Mouse (Mus musculus): ENCODE data around the gene Zfp428. TPM values are rescaled to one million over a fixed set of nuclear protein-coding genes. Genes with fewer than 3 reads are reported as not detected.

Gene Zfp428
- total RNA-seq (2021): 10 to 100 TPM; 11.5 to 13.8 TPM

DNA sequence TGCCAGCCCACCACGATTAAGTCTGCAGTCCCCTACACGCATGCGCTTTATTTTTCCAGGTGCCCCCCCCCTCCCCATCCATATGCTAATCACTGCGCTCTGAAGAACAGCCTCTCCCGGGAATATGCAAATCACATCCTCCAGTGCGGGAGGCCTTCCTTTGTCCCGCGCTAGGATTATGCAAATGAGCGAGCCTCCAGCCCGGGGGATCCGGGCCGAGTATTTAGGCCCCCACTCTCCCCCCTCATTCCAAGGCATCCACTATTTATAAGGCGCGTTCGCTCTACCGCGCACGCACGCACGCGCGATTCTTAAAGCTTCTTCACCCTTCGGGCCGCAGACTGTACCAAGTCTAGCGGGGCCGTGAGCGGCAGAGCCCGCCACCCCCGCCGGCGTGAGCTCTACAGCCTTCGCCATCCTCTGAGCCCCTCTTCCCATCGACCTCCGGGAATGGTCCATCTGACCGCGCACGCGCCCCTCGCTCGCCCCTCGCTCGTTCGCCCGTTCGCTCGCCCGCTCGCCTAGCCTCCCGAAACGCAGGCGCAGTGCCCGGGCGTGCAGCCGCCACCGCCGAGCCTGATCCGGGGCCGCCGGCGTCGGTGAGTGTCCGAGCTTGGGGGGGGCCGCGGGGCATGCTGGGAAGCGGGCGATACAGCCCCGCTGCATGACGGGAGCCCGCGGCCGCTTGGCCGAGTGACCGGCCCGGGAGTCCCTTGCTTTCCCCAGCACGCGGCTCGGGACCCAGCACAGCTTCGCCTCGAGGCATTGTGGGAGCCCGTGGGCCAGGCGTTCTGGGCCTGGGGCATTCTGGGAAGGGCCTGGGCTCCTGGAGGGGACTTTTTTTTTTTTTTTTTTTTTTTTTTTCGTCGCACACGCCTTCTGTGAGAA, at the start of gene Zfp428:
Gene Zfp428, plus strand, starts transcription at position 169 of the 888 bp plus-strand sequence.
- intact Hi-C loops (cut with DNase I): loop anchor here (2.0 to 5.0 kb wide), 4 partner anchors 24 to 65 kb away; partner anchors contain the start of genes Irgq, Pinlyp and Xrcc1
- peak; percentile 87 to 91 for DNase-seq

GRCm38 (mm10) chr7:24457726-24458370, 49.0 kb upstream of the Zfp428 start:
- DNase-seq: no peak
- intact Hi-C loops (cut with DNase I): no loop called here

- intact Hi-C loops (cut with DNase I): no loop called here
Observed at GRCm38 (mm10) chr7:24459440-24459839, 47.4 kb upstream of the Zfp428 start.

DNA sequence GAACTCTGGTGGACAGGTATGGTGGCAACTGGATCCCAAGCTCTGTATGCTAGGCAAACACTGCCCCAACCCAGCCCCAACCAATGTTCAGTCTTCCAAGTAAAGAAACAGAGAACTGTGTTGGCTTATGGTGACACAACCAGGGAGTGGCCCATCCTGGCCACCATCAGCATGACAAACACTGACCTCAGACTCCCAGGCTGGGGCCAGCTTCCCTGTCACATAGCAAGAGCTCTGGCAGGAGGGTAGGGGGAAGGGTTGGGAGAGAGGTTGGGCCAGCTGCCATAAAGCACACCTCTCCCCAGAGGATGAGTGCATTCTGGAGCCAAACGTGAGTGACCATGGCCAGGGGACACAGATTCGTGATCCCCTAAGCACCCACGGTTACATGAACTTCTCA, 47.0 kb upstream of the Zfp428 start:
- DNase-seq: peak; percentile 36 to 43
- intact Hi-C loops (cut with DNase I): no loop called here

More at GRCm38 (mm10) chr7:24459440-24459839, 47.4 kb upstream of the Zfp428 start:
- DNase-seq: no peak

DNA sequence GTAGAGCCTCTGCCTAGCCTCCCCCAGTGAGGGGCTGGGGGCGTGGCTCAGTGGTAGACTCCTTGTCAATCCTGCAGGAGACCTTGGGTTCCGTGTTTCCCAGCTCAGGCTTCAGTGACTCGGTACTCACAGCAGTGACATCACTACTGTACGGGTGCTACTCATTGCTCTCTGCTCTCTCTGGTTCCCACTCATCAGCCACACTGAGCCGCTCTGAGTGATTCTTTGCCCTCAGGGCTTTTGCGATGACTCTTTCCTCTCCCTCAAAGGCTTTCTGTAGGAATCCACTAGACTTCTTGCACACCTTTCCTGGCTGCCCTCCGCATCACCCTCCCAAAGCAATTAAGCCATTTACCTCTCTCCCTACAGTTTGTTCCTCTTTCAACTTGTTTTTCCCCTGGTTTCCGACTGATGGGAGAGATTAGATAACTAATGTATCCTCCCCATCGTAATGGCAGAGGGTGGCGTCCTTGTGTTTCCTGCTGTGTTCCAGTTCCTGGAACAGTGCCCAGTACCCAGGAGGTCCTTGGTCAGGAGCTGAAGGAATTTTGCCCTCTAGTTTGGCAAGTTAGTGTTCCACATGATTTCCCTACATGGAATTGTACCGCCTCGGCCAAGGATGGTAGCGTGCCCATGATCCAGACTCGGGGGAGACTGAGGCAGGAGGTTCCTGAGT, 45.3 kb upstream of the Zfp428 start:
- intact Hi-C loops (cut with DNase I): no loop called here
- no peak for DNase-seq

DNA sequence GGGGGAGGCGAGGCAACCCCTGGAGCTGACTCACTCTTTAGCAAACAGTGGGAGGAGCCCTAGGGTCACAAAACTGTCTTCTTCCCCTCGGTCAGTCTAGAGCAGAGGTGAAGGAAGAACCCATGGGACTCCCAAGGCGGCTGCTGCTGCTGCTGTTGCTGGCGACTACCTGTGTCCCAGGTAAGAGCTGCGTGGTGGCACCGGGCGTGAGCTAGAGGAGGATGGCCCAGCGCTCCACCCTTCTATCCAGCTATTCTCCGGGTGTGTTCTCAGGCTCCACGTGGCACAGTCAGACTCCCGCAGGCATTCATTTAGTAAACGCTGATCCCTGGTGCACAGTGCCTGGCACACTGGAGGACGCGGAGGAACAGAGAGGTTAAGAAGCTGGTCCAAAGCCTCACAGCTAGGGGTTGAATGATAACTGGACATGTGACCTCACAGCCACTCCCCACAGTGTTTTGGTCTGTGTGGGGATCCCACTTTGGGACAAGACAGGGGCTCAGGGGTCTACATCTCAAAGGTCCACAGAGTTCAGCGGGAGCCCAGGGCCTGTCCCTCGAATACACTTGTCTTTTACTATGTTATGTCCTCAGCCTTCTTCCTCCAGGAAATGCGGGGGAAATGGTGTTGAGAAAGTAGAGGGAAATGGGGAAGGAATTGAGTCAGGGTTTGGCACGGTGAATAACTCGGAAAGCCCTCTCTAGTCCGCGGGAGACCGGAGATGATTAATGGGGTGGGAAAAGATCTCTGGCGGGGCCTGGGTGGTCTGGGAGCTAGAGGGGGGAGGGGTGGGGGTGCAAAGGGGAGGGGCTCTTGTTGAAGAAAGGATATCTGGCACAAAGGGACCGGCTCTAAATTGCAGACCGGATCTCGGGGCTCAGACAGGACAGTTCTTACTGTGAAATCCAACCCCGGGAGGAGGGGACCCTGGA, 44.2 kb upstream of the Zfp428 start, which contains the start of gene Plaur:
Gene Plaur, plus strand, starts transcription at position 97 of the 932 bp plus-strand sequence.
- intact Hi-C loops (cut with DNase I): no loop called here
- peak; percentile 35 to 59 for DNase-seq

DNA sequence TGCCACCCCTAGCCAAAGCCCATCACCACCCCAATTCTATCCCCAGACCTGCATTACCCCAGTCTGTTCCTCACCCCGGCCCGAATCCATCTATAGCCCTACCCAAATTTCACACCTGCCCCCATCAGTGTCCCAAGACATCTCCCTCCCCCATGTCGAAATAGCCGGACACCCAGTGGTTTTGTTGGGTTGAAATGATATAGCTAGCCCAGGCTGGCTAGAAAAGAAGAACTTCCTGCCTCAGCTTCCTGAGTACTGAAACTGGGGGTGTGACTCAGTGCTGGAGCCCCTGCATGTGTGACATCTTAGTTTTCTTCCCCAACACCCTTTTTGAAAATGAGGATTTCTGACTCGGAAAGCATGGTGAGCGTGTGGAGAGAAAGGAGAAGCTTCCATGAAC, 40.0 kb upstream of the Zfp428 start:
- DNase-seq: no peak
- intact Hi-C loops (cut with DNase I): no loop called here

DNA sequence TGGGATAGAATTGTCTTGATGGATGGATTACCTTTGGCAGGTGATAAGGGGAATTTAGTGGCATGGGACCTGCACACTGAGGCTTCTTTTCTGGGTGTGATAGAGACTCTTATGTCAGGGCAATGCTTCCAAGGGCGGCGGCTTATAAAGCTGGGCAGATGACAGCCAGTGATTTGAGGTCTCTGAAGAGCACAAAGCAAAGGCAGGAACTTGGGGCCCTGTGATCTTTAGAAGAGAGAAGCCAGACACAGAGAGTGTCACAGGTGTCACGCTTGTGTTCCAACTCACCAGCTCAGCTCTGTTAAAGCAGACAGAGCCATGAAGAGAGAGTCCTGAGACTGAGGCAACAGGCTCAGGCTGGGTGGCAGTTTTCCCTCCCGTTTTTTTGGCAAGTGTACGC, 38.9 kb upstream of the Zfp428 start:
- DNase-seq: no peak
- intact Hi-C loops (cut with DNase I): no loop called here

DNA sequence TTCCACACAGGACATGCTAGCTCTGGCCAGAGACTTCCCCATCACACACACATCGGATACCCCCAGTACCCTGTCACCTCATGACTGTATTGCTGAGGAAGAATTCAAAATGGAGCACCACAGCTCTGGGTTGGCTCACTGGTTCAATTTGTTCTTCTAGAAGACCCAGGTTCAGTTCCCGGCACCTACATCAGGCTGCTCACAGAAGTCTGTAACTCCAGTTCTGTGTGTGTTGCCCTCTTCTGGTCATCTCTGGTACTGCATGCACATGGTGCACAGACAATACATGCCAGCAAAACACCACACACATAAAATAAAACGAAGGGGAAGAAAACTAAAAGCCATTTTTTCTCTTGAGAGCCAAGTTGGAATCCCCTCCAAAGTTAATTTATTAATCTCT, 37.7 kb upstream of the Zfp428 start:
- no peak for DNase-seq
- intact Hi-C loops (cut with DNase I): no loop called here

DNA sequence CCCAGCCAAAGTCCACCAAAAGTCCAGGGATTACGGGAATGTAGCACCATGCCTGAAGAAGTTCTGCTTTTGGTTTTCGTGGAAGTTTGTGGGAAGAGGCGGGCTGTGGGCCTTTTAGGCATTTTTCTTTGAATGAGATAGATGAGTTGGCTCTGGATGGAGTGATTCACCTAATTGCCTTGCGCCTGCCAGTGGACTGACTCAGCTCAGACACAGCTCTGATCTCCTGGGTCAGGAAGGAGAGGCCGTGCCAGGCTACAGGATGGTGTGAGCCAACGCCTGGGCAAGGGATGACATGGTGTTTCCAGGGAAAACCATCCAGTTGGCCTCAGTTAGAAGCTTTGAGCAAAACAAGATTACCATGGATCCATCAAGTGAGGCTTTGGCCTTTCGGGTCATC, 36.5 kb upstream of the Zfp428 start:
- no peak for DNase-seq
- intact Hi-C loops (cut with DNase I): loop anchor here (5.0 kb wide), 1 partner anchor 77 kb away; the partner anchor contains the start of genes Pinlyp and Xrcc1

GRCm38 (mm10) chr7:24472442-24472841, 34.4 kb upstream of the Zfp428 start:
- DNase-seq: no peak
- intact Hi-C loops (cut with DNase I): loop anchor here (2.0 to 5.0 kb wide), 2 partner anchors 32 to 75 kb away; partner anchors contain the start of genes Pinlyp and Xrcc1

DNA sequence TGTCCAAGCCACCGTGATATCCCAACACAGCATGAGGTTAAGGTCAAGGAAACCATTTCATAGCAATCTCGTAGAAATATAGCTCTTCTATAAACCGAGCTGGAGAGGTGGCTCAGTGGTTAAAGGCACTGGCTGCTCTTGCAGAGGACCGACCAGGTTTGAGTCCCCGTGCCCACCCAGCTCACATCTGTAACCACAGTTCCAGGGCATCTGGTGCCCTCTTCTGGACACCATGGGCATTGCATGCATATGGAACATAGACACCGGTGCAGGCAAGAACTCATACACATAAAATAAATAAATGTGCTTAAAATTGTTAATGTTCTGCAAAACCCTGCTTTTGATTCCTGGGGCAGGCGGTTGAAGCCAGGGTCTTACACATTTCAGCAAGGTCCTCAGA, 33.9 kb upstream of the Zfp428 start:
- intact Hi-C loops (cut with DNase I): loop anchor here (2.0 to 5.0 kb wide), 2 partner anchors 32 to 74 kb away; partner anchors contain the start of genes Pinlyp and Xrcc1
- peak in 1 of 2 experiments; percentile 38 for DNase-seq

GRCm38 (mm10) chr7:24473913-24474529, 32.8 kb upstream of the Zfp428 start:
- peak; percentile 67 to 68 for DNase-seq
- intact Hi-C loops (cut with DNase I): loop anchor here (1.0 to 5.0 kb wide), 4 partner anchors 33 to 189 kb away; partner anchors contain the start of genes Pinlyp and Xrcc1

GRCm38 (mm10) chr7:24474811-24475506, 31.8 kb upstream of the Zfp428 start:
- intact Hi-C loops (cut with DNase I): loop anchor here (1.0 to 5.0 kb wide), 3 partner anchors 72 to 188 kb away; partner anchors contain the start of genes Pinlyp and Xrcc1
- no peak for DNase-seq

DNA sequence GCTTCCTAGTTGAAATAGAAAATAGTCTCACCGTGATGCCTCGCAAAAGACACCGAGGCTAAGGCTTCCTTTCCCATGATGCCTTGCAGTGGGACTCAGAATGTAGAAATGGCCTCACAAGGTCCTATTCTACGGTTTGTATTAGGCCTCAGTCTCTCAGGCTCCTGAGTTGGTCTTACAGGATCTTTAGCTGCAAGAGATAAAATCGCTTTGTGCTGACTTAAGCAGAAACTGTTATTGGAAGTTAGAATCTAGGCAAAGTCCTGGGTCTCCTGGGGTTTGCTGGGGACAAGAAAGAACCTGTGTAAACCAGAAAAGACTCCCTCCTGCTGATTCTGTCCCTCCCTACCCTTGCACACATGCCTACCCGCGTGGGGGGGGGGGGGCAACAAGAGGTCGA, 30.5 kb upstream of the Zfp428 start:
- intact Hi-C loops (cut with DNase I): no loop called here
- DNase-seq: no peak

GRCm38 (mm10) chr7:24476856-24477255, 29.9 kb upstream of the Zfp428 start:
- intact Hi-C loops (cut with DNase I): no loop called here
- DNase-seq: no peak

- no peak for DNase-seq
- intact Hi-C loops (cut with DNase I): no loop called here
Observed at GRCm38 (mm10) chr7:24478911-24479310, 27.9 kb upstream of the Zfp428 start.

DNA sequence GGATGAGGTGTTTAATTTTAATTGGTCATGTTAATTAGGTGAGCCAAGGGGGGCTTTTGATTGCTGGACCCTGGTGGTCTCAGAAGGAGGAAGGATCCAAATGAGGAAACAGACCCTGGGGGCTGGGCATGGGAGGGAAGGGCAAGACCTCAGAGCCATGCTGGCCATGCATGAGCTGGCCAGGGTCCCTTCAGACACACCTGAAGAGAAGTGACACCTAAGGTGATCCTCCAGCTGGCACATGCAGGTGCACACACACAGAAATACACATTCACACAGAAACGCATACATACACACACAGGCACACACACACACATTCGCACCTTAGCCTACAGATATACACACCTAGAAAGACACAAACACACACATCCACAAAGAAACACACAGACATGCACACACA, 27.1 kb upstream of the Zfp428 start:
- intact Hi-C loops (cut with DNase I): loop anchor here (2.0 kb wide), 1 partner anchor 27 kb away; the partner anchor contains the start of gene Zfp428
- no peak for DNase-seq
